Mouse (Mus musculus) T-cell, adult 66 days (primary cell): Measurements from ENCODE around the gene Sema3c. TPM values are rescaled to one million over a fixed set of nuclear protein-coding genes. Genes with fewer than 3 reads are reported as not detected.

ENCODE experiments used
- total RNA-seq, 2 experiments: library from RNA; stranded (reverse); gene quantifications; 3 replicates in 1 of 2; 4 replicates in 1 of 2; pipeline ENCODE4 v1.2.4; 2023

Sema3c gene
- total RNA-seq = not detected

DNA sequence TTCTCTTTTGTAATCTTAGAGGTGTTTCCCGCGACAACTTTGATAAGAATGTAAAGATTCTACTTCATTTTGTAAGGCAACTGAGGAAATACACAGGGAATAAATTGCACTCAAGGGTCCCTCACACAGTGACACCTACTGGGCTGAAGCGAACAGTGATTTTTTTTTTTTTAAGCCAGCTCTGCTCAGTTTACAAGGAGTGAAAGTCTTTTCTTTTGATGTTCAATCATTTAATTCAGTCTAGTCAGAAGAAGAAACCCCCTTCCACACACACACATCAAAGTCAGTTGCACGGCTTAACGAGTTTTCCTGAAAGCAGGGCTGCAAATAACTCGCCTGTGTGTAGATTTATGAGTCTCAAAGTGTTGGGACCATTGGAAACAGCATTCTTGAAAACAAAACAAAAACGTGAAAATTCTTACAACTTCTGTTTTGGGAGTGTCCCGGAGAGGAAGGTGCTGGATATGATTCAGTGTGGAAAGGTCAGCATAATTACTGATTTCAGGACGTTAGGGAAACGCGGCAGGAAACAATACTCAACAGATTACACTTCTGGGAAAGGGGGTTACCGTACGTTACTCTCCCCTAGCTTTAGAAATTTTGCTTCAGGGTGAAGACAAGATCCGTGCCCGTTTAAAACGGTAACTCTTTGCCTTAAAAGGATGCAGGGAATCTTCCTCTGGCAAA lies at the start of gene Sema3c:
Gene Sema3c (plus strand): TSS at position 588 of the 687 bp plus-strand sequence.

Other genes starting within 250 kb of the Sema3c start
- gene Speer4f2, start 201.1 kb upstream of the Sema3c start, total RNA-seq = not detected
- not detected for gene Speer4f1, start 98.2 kb upstream of the Sema3c start, total RNA-seq